Mouse (Mus musculus) MN1 (cell line): ENCODE measurements around the gene Olfr1371.
A peak's percentile ranks its signal among the peaks of the same experiment; 100 is the strongest.

ENCODE experiments used
- DNase-seq: peaks from one replicate; pipeline ENCODE4 v3.0.0-alpha.2; 2016; ENCODE audit warnings: low spot score

Gene Olfr1371

GRCm38 (mm10) chr11:52213887-52214286 lies at the start of gene Olfr1371:
Gene Olfr1371, minus strand, starts transcription at chr11:52213987.
- DNase-seq: no peak

GRCm38 (mm10) chr11:52262338-52262737 lies 48.6 kb upstream of the Olfr1371 start:
- DNase-seq: no peak

DNA sequence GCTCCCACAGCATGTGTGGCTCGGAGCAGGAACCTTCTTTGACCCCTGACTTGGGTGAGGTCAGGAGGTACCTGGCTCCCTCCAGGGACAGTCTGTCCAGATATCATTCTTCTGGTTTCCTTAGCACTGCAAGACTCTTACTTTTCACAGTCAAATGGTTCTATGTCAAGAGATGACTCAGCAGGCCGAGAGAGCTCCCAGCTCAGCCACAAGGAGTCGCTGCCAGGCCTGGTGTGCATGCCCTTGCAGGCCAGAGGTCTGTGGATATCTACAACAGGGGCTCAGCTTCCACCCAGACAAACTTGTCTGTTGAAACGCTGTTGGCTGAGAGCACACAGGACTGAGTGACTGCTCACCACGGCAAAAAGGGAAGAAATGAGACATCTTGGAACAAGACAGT lies 48.1 kb upstream of the Olfr1371 start:
- peak; percentile 81 for DNase-seq

DNA sequence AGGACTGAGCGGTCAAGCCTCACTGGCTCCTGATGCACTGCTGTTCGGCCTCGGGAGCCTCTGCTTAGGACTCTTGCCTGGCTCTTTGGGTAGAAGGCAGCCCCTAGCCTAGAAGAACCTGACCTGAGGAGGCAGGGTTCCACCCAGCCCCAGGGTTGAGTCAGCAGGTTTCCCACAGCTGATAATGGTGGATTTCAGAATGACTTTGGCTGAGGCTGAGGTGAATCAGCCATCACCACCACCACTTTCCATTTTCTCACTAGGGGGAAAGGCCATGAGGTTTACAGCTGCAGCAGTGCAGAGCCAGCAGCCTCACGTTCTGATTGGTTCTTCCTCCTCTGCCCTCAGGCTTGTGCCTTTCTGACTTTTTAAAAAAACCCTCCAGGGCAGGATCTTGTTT lies 47.1 kb upstream of the Olfr1371 start:
- no peak for DNase-seq

- DNase-seq: no peak
Measured at GRCm38 (mm10) chr11:52258711-52259110, 44.9 kb upstream of the Olfr1371 start.

GRCm38 (mm10) chr11:52257376-52257775 lies 43.6 kb upstream of the Olfr1371 start:
- no peak for DNase-seq

DNA sequence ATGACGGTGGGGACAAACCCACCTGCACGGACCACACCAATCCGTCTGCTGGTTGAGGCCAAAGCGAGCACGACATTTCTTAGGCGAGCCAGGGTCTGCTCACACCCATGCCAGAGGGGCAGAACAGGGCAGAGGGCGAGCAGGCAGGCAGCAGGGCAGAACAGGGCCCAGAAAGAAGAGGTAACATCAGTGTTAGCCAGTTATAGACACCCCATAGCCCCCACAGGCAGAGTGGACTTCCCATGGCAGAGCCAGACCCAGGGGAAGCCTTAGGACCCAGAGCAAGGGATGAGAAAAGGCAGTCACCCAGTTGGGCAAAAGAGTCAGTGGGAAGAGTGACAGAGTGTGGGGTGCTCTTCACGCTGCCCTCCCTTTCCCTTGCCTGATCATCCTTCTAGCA lies 41.3 kb upstream of the Olfr1371 start:
- no peak for DNase-seq

GRCm38 (mm10) chr11:52253674-52254375 lies 40.0 kb upstream of the Olfr1371 start:
- peak; percentile 88 for DNase-seq

- no peak for DNase-seq
Measured at GRCm38 (mm10) chr11:52252692-52253091, 38.9 kb upstream of the Olfr1371 start.

DNA sequence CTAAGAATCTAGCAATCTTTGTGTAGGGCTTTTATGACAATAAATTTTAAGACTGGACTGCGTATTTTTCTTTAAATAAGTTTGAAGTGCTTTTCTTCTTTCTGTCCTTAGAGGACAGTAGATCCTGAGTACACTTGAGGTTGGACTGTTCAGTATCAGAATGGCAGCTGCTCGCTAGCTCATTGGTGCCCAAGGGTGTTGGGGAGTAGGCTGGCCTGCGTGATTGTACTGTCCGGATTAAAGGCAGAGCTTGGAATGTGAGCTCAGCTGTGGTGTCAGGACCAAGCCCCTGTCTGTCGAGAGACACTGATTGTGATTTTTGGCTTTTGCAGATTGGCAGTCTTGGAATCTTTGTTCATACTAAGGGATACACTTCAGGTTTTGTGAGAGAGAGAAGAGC lies 38.0 kb upstream of the Olfr1371 start:
- no peak for DNase-seq

GRCm38 (mm10) chr11:52249452-52249851 lies 35.7 kb upstream of the Olfr1371 start:
- DNase-seq: no peak

DNA sequence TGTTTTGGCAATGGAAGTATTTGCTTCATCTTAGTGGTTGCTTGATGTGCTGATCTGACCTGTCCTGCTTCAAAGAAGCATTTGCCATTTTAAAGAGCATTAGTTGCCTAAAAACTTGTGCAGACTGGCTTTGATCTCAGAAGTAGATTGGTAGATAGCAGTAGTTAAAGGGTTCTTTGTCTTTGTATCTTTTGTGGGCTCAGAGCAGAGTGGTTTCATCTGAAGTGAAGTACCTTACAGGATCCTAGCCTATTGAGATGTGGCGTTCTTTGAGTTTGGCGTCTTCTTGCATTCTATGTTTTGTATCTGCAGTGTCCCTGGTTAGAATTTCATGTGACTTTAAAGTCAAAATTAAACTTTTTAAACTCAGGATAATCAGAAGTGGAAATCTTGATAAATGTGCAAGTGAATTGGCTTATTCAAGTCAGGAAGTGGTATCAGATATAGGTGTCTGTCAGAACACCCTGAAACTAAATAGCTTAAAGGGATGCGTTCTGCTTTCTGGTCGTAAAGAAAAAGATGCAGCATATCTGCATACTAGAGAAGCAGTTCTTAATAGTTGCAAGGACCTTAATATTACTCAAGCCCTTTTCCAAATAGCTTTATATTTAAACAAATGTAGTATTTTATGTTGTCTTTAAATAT lies 27.2 kb upstream of the Olfr1371 start:
- no peak for DNase-seq

GRCm38 (mm10) chr11:52234509-52234908 lies 20.7 kb upstream of the Olfr1371 start:
- peak; percentile 34 for DNase-seq

- DNase-seq: no peak
Measured at GRCm38 (mm10) chr11:52233906-52234305, 20.1 kb upstream of the Olfr1371 start.

GRCm38 (mm10) chr11:52233043-52233653 lies 19.4 kb upstream of the Olfr1371 start:
- peak; percentile 32 for DNase-seq

GRCm38 (mm10) chr11:52231606-52232541 lies 18.1 kb upstream of the Olfr1371 start, which contains the start of gene Skp1a:
Gene Skp1a, plus strand, starts transcription at chr11:52231995.
- peak; percentile 97 for DNase-seq

DNA sequence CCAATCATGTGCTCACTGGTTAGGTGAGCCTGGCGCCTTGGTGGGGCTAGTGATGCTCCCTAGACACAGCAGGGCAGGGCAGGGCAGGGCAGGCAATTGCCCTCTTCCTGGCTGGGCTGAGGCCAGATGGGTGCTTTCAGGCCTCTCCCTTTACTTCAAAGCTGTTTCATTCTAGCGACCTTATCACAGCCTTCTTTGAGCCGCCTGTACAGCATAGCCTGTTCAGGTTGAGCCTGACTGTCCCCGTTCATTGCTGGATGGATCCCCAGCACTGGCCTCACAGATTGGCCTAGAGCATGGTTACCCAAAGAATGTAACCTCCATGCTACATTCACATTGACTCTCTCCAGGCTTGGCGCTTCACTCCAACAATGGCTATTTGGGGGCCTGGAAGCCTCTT lies 16.9 kb upstream of the Olfr1371 start:
- peak; percentile 27 for DNase-seq

GRCm38 (mm10) chr11:52228722-52229448 lies 15.1 kb upstream of the Olfr1371 start:
- peak; percentile 58 for DNase-seq

DNA sequence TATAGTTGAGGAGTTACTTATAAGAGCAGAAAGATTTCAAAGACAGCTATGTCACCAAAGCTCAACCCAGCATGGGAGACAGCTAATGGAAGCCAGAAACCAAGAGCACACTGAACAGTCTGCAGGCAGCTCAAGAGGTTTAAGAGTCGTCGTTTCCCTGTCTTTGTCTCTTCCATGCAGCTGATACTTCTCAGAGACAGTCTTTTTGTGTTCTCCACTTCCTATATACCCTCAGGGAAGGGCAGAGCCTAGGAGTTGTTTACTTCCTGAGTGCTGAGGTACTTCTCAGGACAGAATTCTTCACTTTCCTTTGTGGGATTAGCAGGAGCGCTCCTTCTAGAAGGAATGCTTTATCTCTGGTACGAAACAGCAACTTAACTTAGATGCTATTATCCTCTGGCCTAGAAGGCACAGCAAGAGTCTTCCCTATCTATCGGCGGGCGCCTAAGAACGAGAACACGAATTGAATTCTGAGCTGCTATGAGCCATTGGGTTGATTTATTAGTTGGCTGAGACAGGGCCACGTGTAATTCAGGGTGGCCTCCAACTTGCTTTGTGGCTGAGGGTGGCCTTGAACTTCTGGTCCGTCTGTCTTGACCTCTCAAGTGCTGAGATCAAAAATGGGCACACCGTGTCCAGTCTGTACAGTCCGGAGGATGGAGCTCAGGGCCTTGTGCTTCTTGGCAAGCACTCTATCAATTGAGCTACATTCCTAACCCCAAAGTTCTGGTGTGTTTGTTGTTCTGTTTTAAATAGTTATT lies 13.9 kb upstream of the Olfr1371 start:
- DNase-seq: no peak

- DNase-seq: no peak
Measured at GRCm38 (mm10) chr11:52227053-52227452, 13.3 kb upstream of the Olfr1371 start.
